Mouse (Mus musculus): ENCODE measurements around the gene Hlx. TPM values are rescaled to one million over a fixed set of nuclear protein-coding genes. Genes with fewer than 3 reads are reported as not detected.

Gene Hlx
- total and polyA plus RNA-seq, 2 experiments from 2014 or later: 1.8 to 2.3 TPM

- DNase-seq (ENCODE audit: low spot score): no peak
- TF ChIP-seq CTCF (IDR thresholded peaks at IDR 0.05; ENCODE audit: low read depth): no peak
- Histone ChIP-seq H3K4me2 (ENCODE audit: low read depth, low read length) (no peak overlapping the region), H3K36me3 (ENCODE audit: insufficient read depth, low read length) (no peaks in the 10 kb centered on the region), H3K27me3 (ENCODE audit: insufficient read depth, low read length) (no peaks in the 10 kb centered on the region), H3K9me3 (ENCODE audit: low read length) (no peaks in the 10 kb centered on the region), H3K4me1 (ENCODE audit: insufficient read depth, low read length) (no peaks in the 10 kb centered on the region), H3K4me3 (ENCODE audit: low read length) (no peak overlapping the region), H3K9ac (replicated peaks; ENCODE audit: low read length) (no peak overlapping the region), H3K27ac (no peak overlapping the region)
- WGBS: 62% methylated on average over 10 of the region's 10 CpGs
- ATAC-seq: no peak
Measured at GRCm38 (mm10) chr1:184692204-184692904, 40.1 kb downstream of the Hlx start.

GRCm38 (mm10) chr1:184691240-184691639 is 41.2 kb downstream of the Hlx start:
- TF ChIP-seq CTCF (IDR thresholded peaks at IDR 0.05; ENCODE audit: low read depth): no peak
- Histone ChIP-seq H3K9me3 (ENCODE audit: low read length) (no peaks in the 10 kb centered on the region), H3K27ac (no peak overlapping the region), H3K4me2 (ENCODE audit: low read depth, low read length) (no peak overlapping the region), H3K4me1 (ENCODE audit: insufficient read depth, low read length) (no peaks in the 10 kb centered on the region), H3K4me3 (ENCODE audit: low read length) (no peak overlapping the region), H3K36me3 (ENCODE audit: insufficient read depth, low read length) (no peaks in the 10 kb centered on the region), H3K9ac (replicated peaks; ENCODE audit: low read length) (no peak overlapping the region), H3K27me3 (ENCODE audit: insufficient read depth, low read length) (no peaks in the 10 kb centered on the region)
- DNase-seq (ENCODE audit: low spot score) (no peak), ATAC-seq (no peak)
- WGBS: 81% methylated on average over 8 of the region's 8 CpGs

- 80% methylated on average over 7 of the region's 7 CpGs for WGBS
- no peaks in the 10 kb centered on the region for H3K36me3 ChIP-seq (ENCODE audit: insufficient read depth, low read length)
- ATAC-seq (no peak), DNase-seq (ENCODE audit: low spot score) (no peak)
- no peaks in the 10 kb centered on the region for H3K27me3 ChIP-seq (ENCODE audit: insufficient read depth, low read length)
- no peak overlapping the region for H3K4me3 ChIP-seq (ENCODE audit: low read length)
- H3K9ac ChIP-seq (replicated peaks; ENCODE audit: low read length): no peak overlapping the region
- no peaks in the 10 kb centered on the region for H3K4me1 ChIP-seq (ENCODE audit: insufficient read depth, low read length)
- H3K4me2 ChIP-seq (ENCODE audit: low read depth, low read length): no peak overlapping the region
- H3K9me3 ChIP-seq (ENCODE audit: low read length): no peaks in the 10 kb centered on the region
- no peak overlapping the region for H3K27ac ChIP-seq
- TF ChIP-seq CTCF (IDR thresholded peaks at IDR 0.05; ENCODE audit: low read depth): no peak
Measured at GRCm38 (mm10) chr1:184688026-184688425, 44.4 kb downstream of the Hlx start.

GRCm38 (mm10) chr1:184687512-184687911 is 44.9 kb downstream of the Hlx start:
- no peaks in the 10 kb centered on the region for H3K4me1 ChIP-seq (ENCODE audit: insufficient read depth, low read length)
- no peak for ATAC-seq
- 71% methylated on average over 4 of the region's 4 CpGs for WGBS

GRCm38 (mm10) chr1:184683541-184683940 is 48.9 kb downstream of the Hlx start:
- DNase-seq (ENCODE audit: low spot score) (no peak), ATAC-seq (no peak)
- Histone ChIP-seq H3K4me2 (ENCODE audit: low read depth, low read length) (no peak overlapping the region), H3K36me3 (ENCODE audit: insufficient read depth, low read length) (no peaks in the 10 kb centered on the region), H3K9me3 (ENCODE audit: low read length) (no peaks in the 10 kb centered on the region), H3K4me1 (ENCODE audit: insufficient read depth, low read length) (no peaks in the 10 kb centered on the region), H3K9ac (replicated peaks; ENCODE audit: low read length) (no peak overlapping the region), H3K27me3 (ENCODE audit: insufficient read depth, low read length) (no peaks in the 10 kb centered on the region), H3K4me3 (ENCODE audit: low read length) (no peak overlapping the region), H3K27ac (no peak overlapping the region)
- no peak for TF ChIP-seq CTCF (IDR thresholded peaks at IDR 0.05; ENCODE audit: low read depth)
- WGBS: 78% methylated on average over 6 of the region's 6 CpGs

More at GRCm38 (mm10) chr1:184687512-184687911, 44.9 kb downstream of the Hlx start:
- no peak overlapping the region for H3K27ac ChIP-seq
- no peak overlapping the region for H3K4me3 ChIP-seq (ENCODE audit: low read length)
- H3K27me3 ChIP-seq (ENCODE audit: insufficient read depth, low read length): no peaks in the 10 kb centered on the region
- no peaks in the 10 kb centered on the region for H3K36me3 ChIP-seq (ENCODE audit: insufficient read depth, low read length)
- no peaks in the 10 kb centered on the region for H3K9me3 ChIP-seq (ENCODE audit: low read length)
- no peak for DNase-seq (ENCODE audit: low spot score)
- TF ChIP-seq CTCF (IDR thresholded peaks at IDR 0.05; ENCODE audit: low read depth): no peak
- no peak overlapping the region for H3K4me2 ChIP-seq (ENCODE audit: low read depth, low read length)
- no peak overlapping the region for H3K9ac ChIP-seq (replicated peaks; ENCODE audit: low read length)

- WGBS: 56% methylated on average over 8 of the region's 8 CpGs
- no peak overlapping the region for H3K4me2 ChIP-seq (ENCODE audit: low read depth, low read length)
- no peak for DNase-seq (ENCODE audit: low spot score)
Measured at GRCm38 (mm10) chr1:184679416-184679965, 52.9 kb downstream of the Hlx start.

GRCm38 (mm10) chr1:184677641-184678040 is 54.8 kb downstream of the Hlx start:
- no peak overlapping the region for H3K4me2 ChIP-seq (ENCODE audit: low read depth, low read length)
- no peak overlapping the region for H3K9ac ChIP-seq (replicated peaks; ENCODE audit: low read length)
- H3K27ac ChIP-seq: no peak overlapping the region
- no peaks in the 10 kb centered on the region for H3K4me1 ChIP-seq (ENCODE audit: insufficient read depth, low read length)
- TF ChIP-seq CTCF (IDR thresholded peaks at IDR 0.05; ENCODE audit: low read depth): no peak
- DNase-seq (ENCODE audit: low spot score) (no peak), ATAC-seq (no peak)
- no peaks in the 10 kb centered on the region for H3K27me3 ChIP-seq (ENCODE audit: insufficient read depth, low read length)
- no peak overlapping the region for H3K4me3 ChIP-seq (ENCODE audit: low read length)
- WGBS: 81% methylated on average over 2 of the region's 2 CpGs
- H3K36me3 ChIP-seq (ENCODE audit: insufficient read depth, low read length): no peaks in the 10 kb centered on the region
- no peaks in the 10 kb centered on the region for H3K9me3 ChIP-seq (ENCODE audit: low read length)

More at GRCm38 (mm10) chr1:184679416-184679965, 52.9 kb downstream of the Hlx start:
- H3K9me3 ChIP-seq (ENCODE audit: low read length): no peaks in the 10 kb centered on the region
- ATAC-seq: no peak
- H3K27ac ChIP-seq: no peak overlapping the region
- H3K4me3 ChIP-seq (ENCODE audit: low read length): no peak overlapping the region
- H3K36me3 ChIP-seq (ENCODE audit: insufficient read depth, low read length): no peaks in the 10 kb centered on the region
- no peak for TF ChIP-seq CTCF (IDR thresholded peaks at IDR 0.05; ENCODE audit: low read depth)
- no peaks in the 10 kb centered on the region for H3K4me1 ChIP-seq (ENCODE audit: insufficient read depth, low read length)
- H3K9ac ChIP-seq (replicated peaks; ENCODE audit: low read length): no peak overlapping the region
- no peaks in the 10 kb centered on the region for H3K27me3 ChIP-seq (ENCODE audit: insufficient read depth, low read length)

Other genes starting within 250 kb of the Hlx start
- 0.21 TPM in 1 of 2 replicates, not detected in the other for gene Marc1, start 78.7 kb upstream of the Hlx start, total RNA-seq (2014; rRNA removed)
- gene Marc1, start 78.7 kb upstream of the Hlx start, polyA plus RNA-seq (2015; fragmentation: Nextera tagmentation; extraction: Ambion mirVana): 0.25 and 0.33 TPM in 2 replicates
- gene Marc2, start 113.8 kb upstream of the Hlx start, total RNA-seq (2014; rRNA removed): 56.6 and 62.1 TPM in 2 replicates
- 151 TPM in 2 replicates for gene Marc2, start 113.8 kb upstream of the Hlx start, polyA plus RNA-seq (2015; fragmentation: Nextera tagmentation; extraction: Ambion mirVana)
- gene C130074G19Rik, start 150.6 kb upstream of the Hlx start, total RNA-seq (2014; rRNA removed): 4.2 and 6.6 TPM in 2 replicates
- gene C130074G19Rik, start 150.6 kb upstream of the Hlx start, polyA plus RNA-seq (2015; fragmentation: Nextera tagmentation; extraction: Ambion mirVana): 1.1 TPM in 2 replicates

Measured in hindbrain, postnatal 0 days (tissue).